Mouse (Mus musculus): Measurements from ENCODE around the gene Unkl. TPM values are rescaled to one million over a fixed set of nuclear protein-coding genes. Genes with fewer than 3 reads are reported as not detected.

Gene Unkl
- polyA plus RNA-seq, 1 experiment from 2014 or later: 9.8 TPM

- in situ Hi-C loops (cut with MboI; ENCODE audit: low pct_unique_long_range_greater_than_20kb): no loop called here
- ATAC-seq (no peak), DNase-seq (ENCODE audit: low read depth, low spot score) (no peak)
- POLR2A ChIA-PET: no interaction called here
- no peak for TF ChIP-seq CTCF (IDR thresholded peaks at IDR 0.05)
- CTCF ChIA-PET: no interaction called here
- no peaks in the 10 kb centered on the region for H3K27me3 ChIP-seq
Measured at GRCm38 (mm10) chr17:25256140-25256754, 68.0 kb downstream of the Unkl start, which contains the start of gene Baiap3. TSS of gene Baiap3 (minus strand) at chr17:25256364.

GRCm38 (mm10) chr17:25257804-25258261 lies 69.6 kb downstream of the Unkl start:
- POLR2A ChIA-PET: interaction anchor here (2.8 kb wide), 1 partner anchor 11 kb away, joined by 11 read pairs; no protein-coding TSS in a partner anchor
- CTCF ChIA-PET: no interaction called here
- no peaks in the 10 kb centered on the region for H3K27me3 ChIP-seq
- TF ChIP-seq CTCF (IDR thresholded peaks at IDR 0.05): no peak
- no peak for ATAC-seq
- in situ Hi-C loops (cut with MboI; ENCODE audit: low pct_unique_long_range_greater_than_20kb): no loop called here
- no peak for DNase-seq (ENCODE audit: low read depth, low spot score)

GRCm38 (mm10) chr17:25264453-25264852 lies 76.3 kb downstream of the Unkl start:
- CTCF ChIA-PET: interaction anchor here (1.5 to 1.8 kb wide), 2 partner anchors 9 to 21 kb away, joined by 4 read pairs; no protein-coding TSS in a partner anchor
- no peak for ATAC-seq
- in situ Hi-C loops (cut with MboI; ENCODE audit: low pct_unique_long_range_greater_than_20kb): no loop called here

GRCm38 (mm10) chr17:25270795-25271335 lies 82.7 kb downstream of the Unkl start:
- in situ Hi-C loops (cut with MboI; ENCODE audit: low pct_unique_long_range_greater_than_20kb): loop anchor here (5.0 kb wide), 2 partner anchors 79 to 154 kb away; partner anchors contain the start of gene Telo2
- CTCF ChIA-PET: interaction anchor here (1.3 kb wide), 1 partner anchor 12 kb away, joined by 3 read pairs; no protein-coding TSS in a partner anchor
- POLR2A ChIA-PET: no interaction called here
- ATAC-seq: no peak
- no peak for DNase-seq (ENCODE audit: low read depth, low spot score)
- TF ChIP-seq CTCF (IDR thresholded peaks at IDR 0.05): no peak
- no peaks in the 10 kb centered on the region for H3K27me3 ChIP-seq

More at GRCm38 (mm10) chr17:25264453-25264852, 76.3 kb downstream of the Unkl start:
- TF ChIP-seq CTCF (IDR thresholded peaks at IDR 0.05): no peak
- H3K27me3 ChIP-seq: no peaks in the 10 kb centered on the region
- no peak for DNase-seq (ENCODE audit: low read depth, low spot score)
- POLR2A ChIA-PET: interaction anchor here (1.1 kb wide), 1 partner anchor 9 kb away, joined by 6 read pairs; no protein-coding TSS in a partner anchor

GRCm38 (mm10) chr17:25272326-25272725 lies 84.1 kb downstream of the Unkl start:
- no peak for ATAC-seq
- TF ChIP-seq CTCF (IDR thresholded peaks at IDR 0.05): no peak
- no peak for DNase-seq (ENCODE audit: low read depth, low spot score)
- ChIA-PET POLR2A (interaction anchor here (0.6 to 1.8 kb wide), 9 partner anchors 11 to 351 kb away, joined by 3 to 7 read pairs (median 3); partner anchors contain the start of genes BC003965, Gnptg and Tsr3), CTCF (interaction anchor here (0.8 to 1.0 kb wide), 2 partner anchors 25 to 48 kb away, joined by 3 to 5 read pairs; no protein-coding TSS in a partner anchor)
- no peaks in the 10 kb centered on the region for H3K27me3 ChIP-seq
- in situ Hi-C loops (cut with MboI; ENCODE audit: low pct_unique_long_range_greater_than_20kb): loop anchor here (5.0 kb wide), 2 partner anchors 80 to 155 kb away; partner anchors contain the start of gene Telo2

- no peaks in the 10 kb centered on the region for H3K27me3 ChIP-seq
- DNase-seq (ENCODE audit: low read depth, low spot score): no peak
- TF ChIP-seq CTCF (IDR thresholded peaks at IDR 0.05): no peak
- in situ Hi-C loops (cut with MboI; ENCODE audit: low pct_unique_long_range_greater_than_20kb): loop anchor here (5.0 kb wide), 2 partner anchors 81 to 156 kb away; partner anchors contain the start of gene Telo2
- ChIA-PET CTCF (interaction anchor here (1.1 kb wide), 1 partner anchor 8 kb away, joined by 4 read pairs; no protein-coding TSS in a partner anchor), POLR2A (interaction anchor here (0.6 to 1.8 kb wide), 11 partner anchors 8 to 351 kb away, joined by 3 to 7 read pairs (median 3); partner anchors contain the start of genes BC003965, Gnptg and Tsr3)
- ATAC-seq: peak; percentile 45
Measured at GRCm38 (mm10) chr17:25272951-25273705, 84.9 kb downstream of the Unkl start.

- in situ Hi-C loops (cut with MboI; ENCODE audit: low pct_unique_long_range_greater_than_20kb): loop anchor here (5.0 kb wide), 2 partner anchors 82 to 157 kb away; partner anchors contain the start of gene Telo2
- ChIA-PET CTCF (interaction anchor here (1.0 to 1.8 kb wide), 4 partner anchors 9 to 90 kb away, joined by 3 to 9 read pairs (median 4); no protein-coding TSS in a partner anchor), POLR2A (interaction anchor here (0.5 to 1.8 kb wide), 10 partner anchors 9 to 200 kb away, joined by 3 to 7 read pairs (median 4); partner anchors contain the start of gene BC003965)
- DNase-seq (ENCODE audit: low read depth, low spot score) (peak; percentile 100), ATAC-seq (peak; percentile 31)
- peaks cover 3% of the 10 kb centered on the region for H3K27me3 ChIP-seq
- TF ChIP-seq CTCF (IDR thresholded peaks at IDR 0.05): peak; percentile 87
Measured at GRCm38 (mm10) chr17:25273706-25274501, 85.7 kb downstream of the Unkl start.

GRCm38 (mm10) chr17:25274571-25275346 lies 86.6 kb downstream of the Unkl start, which contains the start of gene Ube2i:
TSS of gene Ube2i (minus strand) at chr17:25274622.
- DNase-seq (ENCODE audit: low read depth, low spot score) (no peak), ATAC-seq (no peak)
- TF ChIP-seq CTCF (IDR thresholded peaks at IDR 0.05): no peak
- peaks cover 9% of the 10 kb centered on the region for H3K27me3 ChIP-seq
- POLR2A ChIA-PET: interaction anchor here (0.5 to 0.6 kb wide), 2 partner anchors 26 to 44 kb away, joined by 6 read pairs; no protein-coding TSS in a partner anchor
- CTCF ChIA-PET: interaction anchor here (0.9 to 1.8 kb wide), 4 partner anchors 9 to 91 kb away, joined by 3 to 9 read pairs (median 4); no protein-coding TSS in a partner anchor
- in situ Hi-C loops (cut with MboI; ENCODE audit: low pct_unique_long_range_greater_than_20kb): loop anchor here (5.0 kb wide), 2 partner anchors 82 to 157 kb away; partner anchors contain the start of gene Telo2
